Mouse (Mus musculus) kidney, adult 18-20 months (tissue): ENCODE measurements at regions not wholly inside any gene's neighbourhood (a gene's known extent, or its start where the extent isn't known, plus 50 kb on each side); places are given as distances from the start of the nearest gene placed in this dataset.

Experiments
- DNase-seq: peaks from one replicate; pipeline ENCODE4 v3.0.0; 2021

DNA sequence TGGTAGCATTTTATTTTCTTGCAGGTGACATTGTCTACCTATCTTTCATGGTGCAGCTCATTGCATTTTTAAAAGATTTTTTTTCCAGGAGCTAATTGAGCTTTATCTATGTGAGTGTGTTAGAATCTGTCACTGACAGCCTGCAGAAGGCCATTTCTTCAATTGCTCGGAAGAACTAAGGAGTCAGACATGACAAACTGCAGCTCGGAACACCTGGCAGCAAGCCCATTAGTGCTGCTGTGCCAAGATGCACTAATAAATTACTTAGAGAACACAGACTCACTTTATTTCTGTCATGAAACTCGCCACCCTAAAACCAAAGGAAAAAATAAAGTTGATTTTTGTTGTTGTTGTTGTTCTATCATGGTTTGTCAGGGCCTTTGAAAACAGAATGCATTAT lies 367.5 kb upstream of the Gm10306 start:
- peak; percentile 62 for DNase-seq

- no peak for DNase-seq
These were observed 365.4 kb upstream of the Gm10306 start for GRCm38 (mm10) chr4:94190940-94191339.

- no peak for DNase-seq
These were observed 340.1 kb upstream of the Gm10306 start for GRCm38 (mm10) chr4:94216265-94216664.

GRCm38 (mm10) chr4:94235650-94236206 lies 320.6 kb upstream of the Gm10306 start:
- no peak for DNase-seq

DNA sequence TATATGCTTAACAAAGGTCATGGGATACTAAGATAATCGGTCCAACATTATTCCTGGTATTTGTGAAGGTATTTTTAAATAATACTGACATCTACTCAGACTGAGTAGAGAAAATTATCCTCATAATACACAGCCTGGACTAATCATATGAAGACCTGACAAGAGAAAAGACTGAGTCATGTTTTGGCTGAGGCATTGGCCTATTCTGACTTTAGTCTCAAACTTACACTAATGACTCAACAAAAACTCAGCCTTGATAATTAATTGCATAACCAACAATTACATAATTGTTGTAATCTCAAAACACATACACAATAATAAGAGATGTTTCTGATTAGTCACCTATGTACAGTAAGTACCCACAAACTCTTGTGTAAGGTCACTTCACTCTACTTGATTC lies 300.3 kb upstream of the Gm10306 start:
- DNase-seq: no peak

DNA sequence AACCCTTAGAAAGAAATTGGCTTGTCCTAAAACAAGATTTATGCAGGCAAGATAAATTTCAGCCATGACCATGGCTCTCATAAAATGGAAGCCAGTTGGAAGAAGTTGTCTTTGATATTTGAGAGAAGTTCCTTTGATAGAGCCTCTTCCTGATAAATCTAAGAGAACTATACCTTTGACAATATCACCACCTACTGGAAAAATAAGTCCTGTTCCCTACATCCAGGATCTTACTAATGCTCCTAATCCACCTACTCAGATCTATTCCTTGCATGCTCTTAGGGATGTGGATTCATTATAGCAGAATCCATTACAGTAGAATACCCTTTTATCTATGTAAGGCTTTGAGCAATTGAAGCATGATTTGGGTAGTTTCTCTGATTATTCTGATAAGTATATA lies 295.2 kb upstream of the Gm10306 start:
- DNase-seq: no peak

DNA sequence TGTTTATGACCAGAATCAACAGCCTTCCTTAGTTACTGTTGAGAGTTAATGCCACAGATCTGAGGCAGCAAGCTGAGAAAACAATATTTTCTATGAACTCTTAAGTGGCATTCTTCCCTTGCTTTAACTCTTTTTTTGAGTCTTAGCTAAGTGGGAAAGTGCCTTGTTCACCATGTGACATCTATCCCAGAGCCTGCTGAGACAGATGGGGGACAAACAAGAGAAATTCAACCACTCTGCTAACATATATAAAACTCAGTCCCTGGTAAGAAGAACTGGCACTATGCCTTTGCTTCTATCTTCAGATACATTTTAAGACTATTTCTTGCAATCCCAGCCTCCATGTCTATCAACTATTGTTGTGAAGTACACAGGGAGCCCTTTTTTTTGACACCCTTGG lies 274.6 kb upstream of the Gm10306 start:
- no peak for DNase-seq

DNA sequence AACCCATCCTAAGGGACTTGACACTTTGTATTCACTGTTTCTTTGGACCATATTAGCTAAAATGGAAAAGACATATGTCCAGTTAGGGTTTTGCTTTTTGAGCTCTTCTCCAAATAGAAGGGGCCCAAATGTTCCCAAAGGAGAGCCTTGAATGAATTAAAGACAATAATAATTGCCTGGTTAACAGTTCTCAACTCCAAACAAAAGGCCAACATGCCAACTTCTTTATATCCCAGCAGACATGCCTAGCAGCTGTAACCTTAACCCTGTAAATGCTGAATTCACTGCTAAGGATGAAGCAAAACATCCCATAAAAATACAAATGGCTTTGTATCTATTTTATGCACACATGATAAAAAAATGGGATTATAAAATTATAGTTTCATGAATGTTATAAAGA lies 264.2 kb upstream of the Gm10306 start:
- no peak for DNase-seq

DNA sequence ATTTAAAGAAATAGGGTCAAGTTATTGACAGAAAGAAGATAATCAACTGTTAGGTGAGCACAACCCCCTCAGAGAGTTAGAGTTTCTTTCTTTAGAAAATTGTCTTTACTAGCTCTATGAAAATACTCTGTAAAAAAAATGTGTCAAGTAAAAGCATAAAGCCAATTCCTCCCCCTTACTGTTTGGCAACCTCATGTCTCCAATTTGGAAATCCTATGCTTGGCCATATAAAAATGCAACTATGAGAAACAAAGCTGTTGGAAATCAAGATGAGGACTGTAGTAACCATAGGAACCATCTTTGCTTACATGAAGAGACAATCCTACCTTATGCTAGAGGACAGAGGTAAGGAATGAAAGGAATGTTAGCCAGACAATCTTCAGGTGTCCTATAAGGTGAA lies 239.0 kb upstream of the Gm10306 start:
- DNase-seq: no peak

GRCm38 (mm10) chr4:94326759-94327158 lies 229.6 kb upstream of the Gm10306 start:
- no peak for DNase-seq

GRCm38 (mm10) chr4:94343331-94343730 lies 213.0 kb upstream of the Gm10306 start:
- DNase-seq: no peak

DNA sequence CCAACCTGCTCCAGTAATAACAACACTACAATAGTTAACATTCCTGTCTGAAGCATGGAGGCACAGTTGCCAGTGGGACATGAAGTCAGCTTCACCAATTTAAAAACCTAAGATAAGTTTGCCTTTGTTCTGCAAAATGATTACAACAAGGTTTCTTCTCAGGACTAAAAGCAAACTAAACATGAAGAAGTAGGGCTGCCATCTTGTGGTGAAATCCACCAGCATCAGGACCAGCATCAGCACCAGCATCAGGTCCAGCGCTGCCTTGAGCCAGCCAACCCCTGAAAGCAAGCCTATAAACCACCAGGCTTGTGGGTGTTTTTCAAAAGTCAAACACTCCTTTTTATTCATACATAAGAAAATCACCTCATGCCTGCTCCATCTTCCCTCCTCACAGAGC lies 207.1 kb upstream of the Gm10306 start:
- DNase-seq: no peak

DNA sequence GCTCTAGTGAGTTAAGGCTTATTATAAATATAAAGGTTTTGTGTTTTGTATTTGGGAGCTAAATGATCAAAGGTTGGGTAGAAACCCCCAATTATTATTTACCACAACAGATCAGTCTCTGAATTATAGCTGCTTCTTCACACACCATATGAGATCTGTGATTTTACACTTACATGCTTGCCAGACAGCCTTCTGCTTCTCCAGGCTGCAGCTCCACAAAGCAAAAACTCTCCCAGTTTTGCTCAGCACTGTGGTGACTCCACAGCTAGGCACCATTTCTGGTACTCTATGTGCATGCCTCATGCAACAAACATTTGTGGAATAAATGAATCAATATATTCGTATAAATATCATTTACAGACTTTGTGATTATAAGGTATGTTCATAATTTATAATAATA lies 199.4 kb upstream of the Gm10306 start:
- no peak for DNase-seq

- no peak for DNase-seq
These were observed 195.4 kb upstream of the Gm10306 start for GRCm38 (mm10) chr4:94360810-94361527.

DNA sequence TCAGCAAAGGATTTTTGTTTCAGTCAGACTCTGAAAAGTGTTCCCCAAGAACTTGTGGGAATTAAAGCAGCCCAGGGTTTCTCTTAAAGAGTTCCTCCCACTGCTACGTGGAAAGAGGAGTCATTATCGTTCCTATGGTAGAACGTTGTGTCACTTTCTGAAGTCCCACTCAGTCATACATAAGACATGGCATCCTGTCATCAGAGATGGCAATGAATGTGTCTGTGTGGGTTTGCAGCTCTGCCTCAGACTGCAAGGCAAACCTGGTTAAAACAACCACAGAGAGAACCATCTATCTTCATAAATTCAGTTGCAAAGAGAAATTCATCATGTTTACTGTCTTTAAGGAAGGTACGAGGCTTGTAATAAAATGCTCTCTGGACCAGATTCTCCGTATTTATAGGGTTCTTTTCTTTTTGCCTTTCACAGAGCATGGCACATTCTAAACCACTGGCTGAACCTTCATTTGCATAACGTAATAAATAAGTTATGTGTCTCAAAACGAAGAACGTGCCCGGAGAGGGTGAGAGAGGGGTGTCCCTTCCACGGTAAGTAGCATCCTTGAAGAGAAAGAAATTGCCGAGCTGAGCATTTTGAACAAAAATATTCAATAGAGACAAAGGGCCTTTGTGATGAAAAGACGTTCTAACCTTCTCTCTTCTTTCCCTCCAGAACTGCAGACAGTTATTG lies 194.7 kb upstream of the Gm10306 start:
- DNase-seq: no peak

- DNase-seq: no peak
These were observed 191.0 kb upstream of the Gm10306 start for GRCm38 (mm10) chr4:94365375-94365774.

DNA sequence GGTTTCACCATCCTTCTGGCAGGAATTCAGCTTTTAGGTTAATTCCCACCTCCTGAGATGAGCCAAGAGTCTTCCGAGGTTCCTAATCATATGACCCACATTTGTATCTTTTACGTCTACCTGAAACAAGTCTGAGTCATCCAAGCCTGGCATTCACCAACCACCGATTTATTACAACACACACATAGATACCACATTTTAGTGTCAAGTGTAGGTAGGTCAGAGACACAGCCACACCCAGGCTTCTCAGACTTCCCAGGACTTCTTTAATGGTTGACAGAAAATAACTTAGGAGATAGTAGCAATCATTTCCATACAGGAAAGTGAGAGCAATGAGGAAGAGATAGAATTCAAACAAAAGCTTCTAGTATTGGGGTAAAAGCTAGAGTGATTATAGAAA lies 189.2 kb upstream of the Gm10306 start:
- no peak for DNase-seq

GRCm38 (mm10) chr4:94370981-94371380 lies 185.4 kb upstream of the Gm10306 start:
- DNase-seq: no peak

- no peak for DNase-seq
These were observed 180.1 kb upstream of the Gm10306 start for GRCm38 (mm10) chr4:94376256-94376655.

DNA sequence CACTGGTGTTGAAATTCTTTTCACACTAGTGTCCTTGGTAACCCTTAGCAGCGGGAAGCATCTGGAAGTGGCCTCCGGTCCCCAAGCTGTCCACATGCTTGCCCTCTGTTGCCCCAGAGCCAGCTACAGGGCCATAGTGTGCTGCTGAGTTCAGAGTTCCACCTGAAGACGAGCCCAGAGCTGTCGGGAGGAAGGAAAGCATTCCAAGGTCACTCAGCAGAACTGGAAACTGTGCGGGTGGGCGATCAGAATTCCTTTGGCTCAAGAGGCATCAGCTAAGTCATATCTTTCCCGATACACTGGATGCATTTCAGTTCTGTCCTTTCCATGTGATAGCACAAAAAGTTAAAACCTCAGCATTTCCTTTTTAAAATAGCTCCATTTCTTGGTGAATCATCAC lies 170.6 kb upstream of the Gm10306 start:
- DNase-seq: peak; percentile 2

GRCm38 (mm10) chr4:94388317-94388716 lies 168.0 kb upstream of the Gm10306 start:
- DNase-seq: no peak

DNA sequence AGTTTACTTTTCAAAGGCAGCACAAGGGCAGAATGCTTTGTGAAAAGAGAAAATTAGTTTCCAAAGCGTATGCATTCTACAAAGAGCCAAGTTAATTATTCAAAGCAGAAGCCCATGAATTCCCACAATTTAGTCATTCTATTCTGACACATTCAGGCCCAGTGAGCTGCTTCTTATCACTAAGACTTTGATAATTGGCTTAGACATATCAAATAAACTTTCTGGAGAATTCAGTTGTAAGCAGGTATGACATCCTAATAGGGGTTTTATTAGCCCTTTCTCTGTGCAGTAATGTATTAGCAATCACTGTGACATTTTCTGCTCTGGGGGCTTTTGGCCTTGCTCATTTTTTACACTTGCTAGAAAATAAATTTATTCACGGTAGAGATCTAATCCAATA lies 161.9 kb upstream of the Gm10306 start:
- DNase-seq: no peak

DNA sequence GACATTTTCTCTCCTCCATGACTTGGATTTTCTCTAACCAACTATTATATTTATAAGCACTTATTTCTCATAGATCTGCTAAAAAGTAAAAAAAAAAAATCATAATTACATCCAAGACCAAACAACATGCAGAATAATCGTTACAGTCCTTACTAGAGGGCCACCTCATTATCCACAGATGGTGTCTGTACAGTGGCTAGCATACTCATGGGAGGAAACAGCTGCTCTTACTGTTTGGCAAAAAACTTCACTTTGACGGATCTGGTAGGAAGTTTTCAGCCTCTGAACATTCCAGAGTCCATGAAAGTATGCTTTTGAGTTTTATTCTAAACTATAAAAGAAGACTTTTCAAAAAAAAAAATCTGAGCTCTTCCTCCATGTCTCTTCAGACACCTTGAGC lies 159.1 kb upstream of the Gm10306 start:
- DNase-seq: no peak

DNA sequence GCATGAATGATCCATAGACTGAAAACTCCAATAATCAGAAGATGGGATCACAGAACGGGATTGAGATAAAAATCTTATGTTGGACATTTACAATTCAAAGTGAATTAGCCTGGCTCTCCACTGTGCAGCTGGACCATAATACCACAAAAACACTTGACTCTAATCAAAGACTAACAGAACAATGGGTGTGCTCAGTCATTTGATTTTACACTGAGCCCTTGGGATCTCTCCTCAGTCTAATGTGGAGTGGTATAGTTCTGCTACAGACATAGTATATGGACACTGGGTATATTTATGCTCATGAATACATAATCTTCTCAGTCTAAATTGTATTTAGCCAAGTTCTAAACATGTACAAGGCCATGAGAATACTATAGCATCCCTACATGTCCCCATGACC lies 149.4 kb upstream of the Gm10306 start:
- DNase-seq: no peak

DNA sequence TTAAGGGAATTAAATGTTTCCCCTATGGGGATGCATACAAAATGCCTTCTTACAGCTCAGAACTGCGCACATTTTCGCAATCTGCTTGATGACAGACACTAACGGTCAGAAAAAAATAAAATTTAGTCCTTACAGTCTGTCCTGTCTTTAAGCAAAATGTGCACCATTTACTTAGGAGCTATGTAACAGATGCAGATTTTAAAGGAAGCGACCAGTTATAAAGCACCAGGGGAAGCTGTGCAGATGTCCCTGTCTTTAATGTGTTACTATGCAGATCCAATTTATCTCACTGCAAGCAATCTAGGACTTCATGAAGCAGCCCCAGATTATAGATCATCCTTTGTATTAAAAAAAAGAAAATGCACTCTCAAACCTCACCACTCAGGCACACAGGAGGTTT lies 148.8 kb upstream of the Gm10306 start:
- no peak for DNase-seq
